Mouse (Mus musculus) NIH3T3 (cell line): Measurements from ENCODE around the gene Slc25a51.

Experiments
- DNase-seq: peaks from one replicate; pipeline ENCODE4 v3.0.0-alpha.2; 2012; ENCODE audit warnings: low read depth

Gene Slc25a51

GRCm38 (mm10) chr4:45408427-45409132 lies at the start of gene Slc25a51:
Slc25a51 (minus strand) TSS chr4:45408766.
- DNase-seq = peak; percentile 92

DNA sequence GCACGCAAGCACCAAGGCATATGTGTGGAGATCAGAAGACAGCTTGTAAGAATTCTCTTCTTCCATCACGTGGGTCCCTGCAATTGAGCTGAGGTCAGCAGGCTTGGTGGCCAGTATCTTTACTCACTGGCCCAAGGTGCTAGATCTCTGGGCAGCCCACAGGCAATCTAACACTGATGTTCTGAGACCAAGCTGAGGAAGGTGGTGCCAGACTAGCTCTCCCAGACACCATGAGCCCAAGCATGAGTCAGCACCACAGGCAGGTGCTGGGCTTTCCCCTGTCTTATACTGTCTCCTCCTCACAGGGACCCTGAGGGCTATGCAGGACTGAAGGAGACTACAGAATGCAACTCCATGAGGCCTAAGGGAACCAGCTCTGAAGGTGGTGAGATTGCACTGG lies 49.0 kb upstream of the Slc25a51 start:
- peak; percentile 19 for DNase-seq

DNA sequence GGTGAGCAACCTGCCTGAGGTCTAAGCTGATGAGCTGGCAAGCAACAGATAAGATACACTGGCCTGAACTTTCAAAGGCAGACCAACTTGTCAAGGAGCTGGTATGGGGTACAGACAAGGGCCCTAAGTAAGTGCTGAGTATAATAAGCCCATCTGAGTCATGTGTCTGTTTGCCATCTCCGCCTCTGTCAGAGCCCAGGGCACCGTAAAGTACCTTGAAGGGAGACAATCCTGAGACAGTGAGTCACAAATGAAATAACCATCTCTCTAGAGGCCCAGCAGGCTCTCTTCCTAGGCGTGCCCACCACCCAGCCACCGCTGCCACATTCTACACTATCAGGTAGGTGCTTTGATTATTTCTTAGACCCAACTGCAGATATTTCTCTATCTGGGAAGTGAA lies 46.4 kb upstream of the Slc25a51 start:
- peak; percentile 18 for DNase-seq

DNA sequence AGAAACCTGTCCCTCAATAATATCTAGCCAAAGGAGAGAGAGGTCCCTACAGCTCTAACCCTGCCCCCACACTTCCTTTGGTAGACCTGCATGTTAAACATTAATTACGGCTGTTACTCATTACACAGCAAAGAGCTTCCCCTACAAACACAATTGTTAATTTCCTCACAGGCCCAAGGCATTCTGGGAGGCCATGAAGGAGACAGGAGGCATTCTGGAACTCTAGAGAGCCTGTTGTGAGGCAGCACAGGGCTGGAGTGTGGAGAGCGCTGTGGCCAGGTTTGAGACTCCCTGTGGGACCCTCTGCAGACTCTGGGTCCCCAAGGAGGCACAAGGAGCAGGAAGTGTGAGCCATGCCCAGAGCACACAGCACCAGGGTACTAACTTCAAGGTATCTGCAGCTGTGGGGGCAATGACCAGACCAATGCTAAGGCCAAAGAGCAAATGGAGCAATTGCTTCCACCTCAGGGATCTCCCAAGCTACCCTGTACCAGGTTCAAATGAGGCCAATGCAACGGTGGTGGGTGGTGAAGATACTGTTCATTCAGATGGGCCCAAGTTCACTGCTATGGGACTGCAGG lies 44.8 kb upstream of the Slc25a51 start:
- no peak for DNase-seq

DNA sequence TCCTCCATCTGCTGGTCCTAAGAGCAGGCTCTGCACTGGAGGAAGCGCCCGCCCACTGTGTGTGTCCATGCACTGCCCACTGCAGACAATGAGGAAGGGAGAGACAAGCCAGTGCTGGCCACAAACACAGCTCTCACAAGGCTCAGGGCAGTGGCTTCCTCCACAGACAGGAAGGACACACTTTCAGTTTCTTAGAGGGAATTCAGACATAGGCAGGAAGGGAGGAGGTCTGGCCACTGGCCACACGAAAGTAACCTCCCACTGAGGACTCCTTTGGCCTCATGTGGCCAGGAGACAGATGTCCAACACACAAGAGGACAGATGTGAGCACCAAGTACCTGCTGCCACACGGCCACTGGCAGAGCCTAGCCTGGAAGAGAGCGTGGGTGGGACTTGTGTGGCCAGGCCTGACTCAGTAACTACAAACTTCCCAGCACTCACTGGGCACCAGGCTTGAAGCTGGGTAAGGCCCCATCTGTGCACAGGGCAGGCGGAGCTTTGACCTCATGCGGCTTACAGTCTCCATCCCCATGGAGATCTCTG lies 44.1 kb upstream of the Slc25a51 start:
- DNase-seq = peak; percentile 13

DNA sequence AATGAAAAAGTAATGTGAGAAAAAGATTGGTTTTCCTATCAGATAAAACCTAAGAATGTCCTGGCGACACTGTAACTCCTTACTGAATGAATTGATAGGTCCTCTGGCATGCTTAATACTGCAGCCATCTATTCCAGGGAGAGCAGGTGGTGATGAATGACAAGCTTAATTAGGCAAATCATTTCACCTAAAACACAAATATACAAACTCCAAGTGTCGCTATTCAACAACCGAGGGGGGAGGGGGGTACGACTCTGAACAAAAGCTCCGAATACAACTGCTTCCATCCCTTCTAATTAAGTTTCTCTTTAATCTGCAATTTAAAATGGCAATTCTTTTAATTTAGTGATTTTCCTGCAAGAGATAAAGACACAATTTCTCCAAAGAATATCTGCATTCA lies 40.4 kb upstream of the Slc25a51 start:
- no peak for DNase-seq

GRCm38 (mm10) chr4:45448481-45448880 lies 39.9 kb upstream of the Slc25a51 start:
- DNase-seq = no peak

- DNase-seq = peak; percentile 73
These were observed 38.6 kb upstream of the Slc25a51 start for GRCm38 (mm10) chr4:45447196-45447595.

- DNase-seq = no peak
These were observed 36.7 kb upstream of the Slc25a51 start for GRCm38 (mm10) chr4:45445235-45445634.

DNA sequence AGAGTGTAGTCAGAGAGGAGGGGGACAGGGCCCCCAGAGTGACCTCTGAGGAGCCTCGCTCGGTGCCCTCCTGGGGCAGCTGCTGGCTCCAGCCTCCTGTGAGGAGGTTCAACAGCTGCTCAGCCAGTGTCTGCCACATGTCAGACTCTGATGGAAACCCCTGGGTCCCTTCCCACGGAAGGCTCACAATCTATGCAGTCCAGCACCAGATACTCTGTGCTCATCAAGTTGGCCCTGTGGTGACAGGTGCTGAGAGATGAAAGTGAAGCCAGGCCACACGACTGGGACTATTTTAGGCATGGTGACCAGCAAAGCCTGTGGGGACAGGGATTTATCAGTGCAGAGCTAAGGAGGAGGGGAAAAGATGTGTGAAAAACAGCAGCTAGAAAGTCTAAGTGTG lies 36.2 kb upstream of the Slc25a51 start:
- no peak for DNase-seq

DNA sequence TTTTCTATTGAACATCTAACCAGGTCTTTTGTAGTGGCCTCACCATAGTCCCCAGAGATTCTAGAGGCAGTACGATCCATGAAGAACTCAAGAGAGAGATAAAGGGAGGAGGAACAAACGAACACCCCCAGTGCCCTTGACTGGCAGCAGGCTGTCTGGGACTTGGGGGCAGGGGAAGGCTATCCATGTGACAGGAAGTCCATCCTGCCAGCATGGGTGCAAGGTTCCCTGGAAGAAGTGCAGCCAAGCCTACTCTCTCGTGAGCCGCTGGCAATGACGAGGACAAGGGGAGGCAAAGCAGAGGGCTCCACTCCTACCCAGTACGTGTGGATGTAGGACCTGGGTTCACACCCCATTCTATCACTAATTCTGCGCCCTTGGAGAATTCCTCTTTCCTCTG lies 35.1 kb upstream of the Slc25a51 start:
- DNase-seq = no peak

- peak; percentile 39 for DNase-seq
These were observed 33.7 kb upstream of the Slc25a51 start for GRCm38 (mm10) chr4:45442237-45442636.

DNA sequence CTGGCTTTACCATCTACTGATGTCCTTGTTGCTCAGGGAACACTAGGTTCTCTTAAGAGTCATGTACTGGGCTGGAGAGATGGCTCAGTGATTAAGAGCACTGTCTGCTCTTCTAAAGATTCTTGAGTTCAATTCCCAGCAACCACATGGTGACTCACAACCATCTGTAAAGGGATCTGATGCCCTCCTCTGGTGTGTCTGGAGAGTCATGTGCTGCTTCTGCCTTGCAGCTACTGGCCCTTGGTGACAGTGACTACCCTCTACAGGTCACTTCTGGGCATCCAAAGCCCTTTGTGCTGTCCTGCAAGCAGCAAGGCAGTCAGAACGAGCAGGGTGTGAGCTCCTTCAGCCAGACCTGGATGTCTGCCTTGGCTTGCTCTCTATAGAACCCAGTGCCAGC lies 33.2 kb upstream of the Slc25a51 start:
- DNase-seq = no peak

- no peak for DNase-seq
These were observed 30.7 kb upstream of the Slc25a51 start for GRCm38 (mm10) chr4:45439281-45439680.

DNA sequence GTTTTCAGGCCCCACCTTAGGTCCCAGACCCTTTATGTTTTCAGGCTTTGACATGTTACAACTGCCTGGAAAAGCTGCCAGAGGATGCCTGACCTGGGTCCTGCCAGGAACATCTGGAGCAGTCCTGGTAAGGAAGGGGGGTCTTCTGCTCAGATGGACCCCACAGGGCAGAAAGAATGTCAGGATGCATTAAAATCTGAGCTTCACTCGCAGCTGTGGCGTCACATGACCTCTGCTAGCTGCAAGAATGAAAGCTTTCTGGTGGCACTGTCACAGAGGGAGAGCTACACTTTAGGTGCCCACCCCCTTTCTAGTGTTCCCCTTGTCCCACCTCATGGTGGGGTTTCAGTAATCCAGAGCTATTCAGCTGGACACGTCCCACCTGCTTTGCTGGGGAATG lies 28.4 kb upstream of the Slc25a51 start:
- no peak for DNase-seq

DNA sequence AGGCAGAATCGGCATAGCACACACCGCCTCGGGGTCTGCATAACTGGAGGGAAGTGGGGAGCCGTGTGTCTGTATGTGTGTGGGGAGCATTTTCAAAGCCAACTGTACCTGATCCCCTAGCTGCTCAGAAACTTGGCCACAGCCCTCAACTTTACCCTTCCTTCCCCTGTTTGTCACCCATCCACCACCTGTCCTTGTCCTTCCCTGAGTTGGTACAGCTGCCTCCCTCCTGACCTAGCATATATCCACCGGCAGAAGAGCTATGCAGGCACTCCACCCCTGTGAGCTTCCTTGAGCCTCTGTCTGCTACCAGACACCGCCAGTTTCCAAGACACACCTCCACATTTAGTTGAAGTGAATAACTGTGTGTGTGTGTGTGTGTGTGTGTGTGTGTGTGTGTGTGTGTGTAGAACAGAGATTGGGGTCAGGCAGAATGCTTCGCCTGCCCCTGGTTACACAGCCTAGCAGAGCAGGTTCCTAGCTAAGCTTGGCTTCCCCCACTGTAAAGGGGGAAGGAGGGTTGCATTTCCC lies 27.9 kb upstream of the Slc25a51 start:
- DNase-seq = no peak

DNA sequence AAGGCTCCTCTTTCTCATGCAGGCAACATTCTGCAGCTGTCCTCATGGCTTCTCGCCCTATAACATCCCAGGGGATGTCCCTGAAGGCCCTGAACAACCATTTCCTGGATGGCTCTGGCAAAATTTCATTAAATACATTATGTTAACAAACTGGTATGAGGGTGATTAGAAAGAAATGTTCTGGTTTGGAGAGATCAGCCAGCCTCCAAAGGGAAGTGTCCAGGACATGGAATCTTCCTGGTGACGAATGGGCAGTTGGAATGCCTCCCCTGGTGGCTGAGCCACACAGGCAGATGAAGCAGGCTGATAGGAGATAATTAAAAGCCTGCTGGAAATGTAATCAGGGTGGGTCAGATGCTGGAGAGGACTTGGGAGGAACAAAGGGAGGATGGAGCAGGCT lies 27.3 kb upstream of the Slc25a51 start:
- DNase-seq = no peak

DNA sequence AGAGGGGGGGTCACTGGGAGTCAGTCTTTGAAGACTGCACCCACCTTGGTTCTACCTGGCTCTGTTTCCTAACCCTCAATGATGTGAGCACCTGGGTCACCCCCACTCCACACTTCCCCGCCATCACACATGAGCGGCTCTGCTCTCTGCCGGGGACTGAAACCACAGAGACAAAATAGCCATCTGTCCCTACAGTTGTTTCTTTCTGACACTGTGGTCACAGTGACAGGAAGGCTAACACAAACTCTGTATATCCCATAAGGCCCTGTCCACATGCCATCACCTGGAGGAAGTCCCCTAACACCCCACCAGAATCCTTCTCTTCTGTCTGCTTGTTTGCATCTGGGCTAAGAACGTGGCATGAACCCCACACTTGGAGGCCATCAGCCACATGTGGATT lies 26.1 kb upstream of the Slc25a51 start:
- DNase-seq = no peak

- DNase-seq = no peak
These were observed 25.5 kb upstream of the Slc25a51 start for GRCm38 (mm10) chr4:45434071-45434470.

- DNase-seq = no peak
These were observed 23.2 kb upstream of the Slc25a51 start for GRCm38 (mm10) chr4:45431806-45432205.

- no peak for DNase-seq
These were observed 22.8 kb upstream of the Slc25a51 start for GRCm38 (mm10) chr4:45431316-45431715.

DNA sequence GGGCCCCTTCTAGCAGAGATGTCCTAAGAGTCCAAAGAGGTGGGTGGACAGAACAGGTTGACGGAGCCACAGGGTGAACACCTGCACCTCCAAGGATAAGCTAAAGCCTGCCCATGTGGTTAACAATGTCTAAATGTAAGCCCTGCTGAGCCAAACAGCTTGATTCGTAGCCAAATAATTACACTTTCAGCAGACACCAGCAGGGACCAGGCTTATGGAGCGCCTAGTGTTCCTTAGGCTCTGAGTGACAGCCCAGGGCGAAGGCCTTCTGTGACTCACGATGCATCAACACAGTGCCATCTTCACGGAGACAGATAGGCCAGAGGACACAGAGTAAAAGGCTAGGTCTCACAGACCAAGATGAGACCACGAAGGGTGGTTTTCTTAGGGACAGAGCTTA lies 20.9 kb upstream of the Slc25a51 start:
- DNase-seq = no peak

- peak; percentile 7 for DNase-seq
These were observed 18.3 kb upstream of the Slc25a51 start for GRCm38 (mm10) chr4:45426724-45427457.
